Mouse (Mus musculus): ENCODE data around the gene Plau. TPM values are rescaled to one million over a fixed set of nuclear protein-coding genes. Genes with fewer than 3 reads are reported as not detected.

Plau gene
- polyA plus RNA-seq, 1 experiment from 2014 or later = 21.7 TPM

- Histone ChIP-seq H3K27ac (ENCODE audit: low read length) (no peak overlapping the region), H3K27me3 (ENCODE audit: insufficient read depth, low read length) (no peaks in the 10 kb centered on the region), H3K9me3 (ENCODE audit: low read length) (no peaks in the 10 kb centered on the region), H3K4me2 (replicated peaks; ENCODE audit: low read depth, low read length) (no peak overlapping the region), H3K4me3 (ENCODE audit: low read length) (no peak overlapping the region), H3K9ac (replicated peaks; ENCODE audit: low read length) (no peak overlapping the region), H3K4me1 (ENCODE audit: insufficient read depth, low read length) (peaks cover 4% of the 10 kb centered on the region; the same call in 1 of the 2 replicates), H3K36me3 (ENCODE audit: insufficient read depth, low read length) (no peaks in the 10 kb centered on the region)
- ATAC-seq (ENCODE audit: low FRiP score, low TSS enrichment) = no peak
Measured at GRCm38 (mm10) chr14:20851776-20852175, 15.3 kb downstream of the Plau start.

GRCm38 (mm10) chr14:20861152-20861551, 24.7 kb downstream of the Plau start:
- no peak for ATAC-seq (ENCODE audit: low FRiP score, low TSS enrichment)
- Histone ChIP-seq H3K27me3 (ENCODE audit: insufficient read depth, low read length) (no peaks in the 10 kb centered on the region), H3K4me1 (ENCODE audit: insufficient read depth, low read length) (peaks cover 11% of the 10 kb centered on the region), H3K9ac (replicated peaks; ENCODE audit: low read length) (no peak overlapping the region), H3K36me3 (ENCODE audit: insufficient read depth, low read length) (no peaks in the 10 kb centered on the region), H3K9me3 (ENCODE audit: low read length) (no peaks in the 10 kb centered on the region), H3K4me3 (ENCODE audit: low read length) (no peak overlapping the region), H3K27ac (ENCODE audit: low read length) (no peak overlapping the region), H3K4me2 (replicated peaks; ENCODE audit: low read depth, low read length) (no peak overlapping the region)
- WGBS = 80% methylated on average over 2 of the region's 2 CpGs

- Histone ChIP-seq H3K4me1 (ENCODE audit: insufficient read depth, low read length) (peaks cover 11% of the 10 kb centered on the region), H3K27ac (ENCODE audit: low read length) (no peak overlapping the region), H3K4me3 (ENCODE audit: low read length) (no peak overlapping the region), H3K36me3 (ENCODE audit: insufficient read depth, low read length) (no peaks in the 10 kb centered on the region), H3K4me2 (replicated peaks; ENCODE audit: low read depth, low read length) (no peak overlapping the region), H3K9me3 (ENCODE audit: low read length) (no peaks in the 10 kb centered on the region), H3K9ac (replicated peaks; ENCODE audit: low read length) (no peak overlapping the region), H3K27me3 (ENCODE audit: insufficient read depth, low read length) (no peaks in the 10 kb centered on the region)
- ATAC-seq (ENCODE audit: low FRiP score, low TSS enrichment) = no peak
- 57% methylated on average over 5 of the region's 5 CpGs for WGBS
Measured at GRCm38 (mm10) chr14:20861559-20861958, 25.1 kb downstream of the Plau start.

- H3K9me3 ChIP-seq (ENCODE audit: low read length) = no peaks in the 10 kb centered on the region
- no peaks in the 10 kb centered on the region for H3K27me3 ChIP-seq (ENCODE audit: insufficient read depth, low read length)
- no peak overlapping the region for H3K4me2 ChIP-seq (replicated peaks; ENCODE audit: low read depth, low read length)
- no peak overlapping the region for H3K9ac ChIP-seq (replicated peaks; ENCODE audit: low read length)
- H3K4me1 ChIP-seq (ENCODE audit: insufficient read depth, low read length) = peaks cover 11% of the 10 kb centered on the region
- ATAC-seq (ENCODE audit: low FRiP score, low TSS enrichment) = no peak
- H3K36me3 ChIP-seq (ENCODE audit: insufficient read depth, low read length) = no peaks in the 10 kb centered on the region
- H3K4me3 ChIP-seq (ENCODE audit: low read length) = no peak overlapping the region
- H3K27ac ChIP-seq (ENCODE audit: low read length) = no peak overlapping the region
- WGBS = 77% methylated on average over 6 of the region's 6 CpGs
Measured at GRCm38 (mm10) chr14:20863306-20864065, 27.0 kb downstream of the Plau start.

GRCm38 (mm10) chr14:20864192-20864591, 27.7 kb downstream of the Plau start:
- Histone ChIP-seq H3K4me2 (replicated peaks; ENCODE audit: low read depth, low read length) (no peak overlapping the region), H3K36me3 (ENCODE audit: insufficient read depth, low read length) (no peaks in the 10 kb centered on the region), H3K27me3 (ENCODE audit: insufficient read depth, low read length) (no peaks in the 10 kb centered on the region), H3K4me1 (ENCODE audit: insufficient read depth, low read length) (peaks cover 11% of the 10 kb centered on the region), H3K4me3 (ENCODE audit: low read length) (no peak overlapping the region), H3K27ac (ENCODE audit: low read length) (no peak overlapping the region), H3K9ac (replicated peaks; ENCODE audit: low read length) (no peak overlapping the region), H3K9me3 (ENCODE audit: low read length) (no peaks in the 10 kb centered on the region)
- 41% methylated on average over 4 of the region's 4 CpGs for whole genome bisulfite sequencing
- no peak for ATAC-seq (ENCODE audit: low FRiP score, low TSS enrichment)

GRCm38 (mm10) chr14:20865604-20866003, 29.1 kb downstream of the Plau start:
- H3K27me3 ChIP-seq (ENCODE audit: insufficient read depth, low read length) = no peaks in the 10 kb centered on the region
- ATAC-seq (ENCODE audit: low FRiP score, low TSS enrichment) = 0 out of 2 replicates have a peak, but pooled peaks have one; percentile 4
- H3K27ac ChIP-seq (ENCODE audit: low read length) = peak overlapping the region; percentile 79
- no peaks in the 10 kb centered on the region for H3K36me3 ChIP-seq (ENCODE audit: insufficient read depth, low read length)
- H3K9me3 ChIP-seq (ENCODE audit: low read length) = no peaks in the 10 kb centered on the region
- H3K4me1 ChIP-seq (ENCODE audit: insufficient read depth, low read length) = peaks cover 11% of the 10 kb centered on the region
- H3K9ac ChIP-seq (replicated peaks; ENCODE audit: low read length) = no peak overlapping the region
- no peak overlapping the region for H3K4me2 ChIP-seq (replicated peaks; ENCODE audit: low read depth, low read length)
- WGBS = 65% methylated on average over 8 of the region's 8 CpGs
- H3K4me3 ChIP-seq (ENCODE audit: low read length) = no peak overlapping the region

GRCm38 (mm10) chr14:20866365-20866764, 29.9 kb downstream of the Plau start:
- H3K36me3 ChIP-seq (ENCODE audit: insufficient read depth, low read length) = no peaks in the 10 kb centered on the region
- no peak overlapping the region for H3K4me2 ChIP-seq (replicated peaks; ENCODE audit: low read depth, low read length)
- H3K9me3 ChIP-seq (ENCODE audit: low read length) = no peaks in the 10 kb centered on the region
- peak overlapping the region; percentile 79 for H3K27ac ChIP-seq (ENCODE audit: low read length)
- no peaks in the 10 kb centered on the region for H3K27me3 ChIP-seq (ENCODE audit: insufficient read depth, low read length)
- WGBS = 80% methylated on average over 7 of the region's 7 CpGs
- H3K9ac ChIP-seq (replicated peaks; ENCODE audit: low read length) = no peak overlapping the region
- H3K4me3 ChIP-seq (ENCODE audit: low read length) = no peak overlapping the region
- peak; percentile 79 for ATAC-seq (ENCODE audit: low FRiP score, low TSS enrichment)
- H3K4me1 ChIP-seq (ENCODE audit: insufficient read depth, low read length) = peaks cover 13% of the 10 kb centered on the region

- WGBS = 70% methylated on average over 3 of the region's 3 CpGs
- no peaks in the 10 kb centered on the region for H3K36me3 ChIP-seq (ENCODE audit: insufficient read depth, low read length)
- no peak overlapping the region for H3K9ac ChIP-seq (replicated peaks; ENCODE audit: low read length)
- no peak overlapping the region for H3K4me2 ChIP-seq (replicated peaks; ENCODE audit: low read depth, low read length)
- H3K4me3 ChIP-seq (ENCODE audit: low read length) = no peak overlapping the region
- no peak for ATAC-seq (ENCODE audit: low FRiP score, low TSS enrichment)
- H3K27me3 ChIP-seq (ENCODE audit: insufficient read depth, low read length) = no peaks in the 10 kb centered on the region
- H3K9me3 ChIP-seq (ENCODE audit: low read length) = no peaks in the 10 kb centered on the region
- H3K4me1 ChIP-seq (ENCODE audit: insufficient read depth, low read length) = peaks cover 21% of the 10 kb centered on the region
- H3K27ac ChIP-seq (ENCODE audit: low read length) = no peak overlapping the region
Measured at GRCm38 (mm10) chr14:20870110-20870509, 33.6 kb downstream of the Plau start.

GRCm38 (mm10) chr14:20871495-20871894, 35.0 kb downstream of the Plau start:
- no peak overlapping the region for H3K4me2 ChIP-seq (replicated peaks; ENCODE audit: low read depth, low read length)
- 72% methylated on average over 1 of the region's 1 CpGs for WGBS

GRCm38 (mm10) chr14:20873307-20873706, 36.8 kb downstream of the Plau start:
- Histone ChIP-seq H3K4me2 (replicated peaks; ENCODE audit: low read depth, low read length) (no peak overlapping the region), H3K9me3 (ENCODE audit: low read length) (no peaks in the 10 kb centered on the region), H3K9ac (replicated peaks; ENCODE audit: low read length) (no peak overlapping the region), H3K27ac (ENCODE audit: low read length) (no peak overlapping the region), H3K4me1 (ENCODE audit: insufficient read depth, low read length) (peaks cover 11% of the 10 kb centered on the region; the same call in 1 of the 2 replicates), H3K36me3 (ENCODE audit: insufficient read depth, low read length) (no peaks in the 10 kb centered on the region), H3K4me3 (ENCODE audit: low read length) (no peak overlapping the region), H3K27me3 (ENCODE audit: insufficient read depth, low read length) (no peaks in the 10 kb centered on the region)
- peak; percentile 57; the same call in 1 of the 2 replicates for ATAC-seq (ENCODE audit: low FRiP score, low TSS enrichment)
- 3% methylated on average over 8 of the region's 8 CpGs for WGBS

More at GRCm38 (mm10) chr14:20871495-20871894, 35.0 kb downstream of the Plau start:
- no peak overlapping the region for H3K9ac ChIP-seq (replicated peaks; ENCODE audit: low read length)
- H3K36me3 ChIP-seq (ENCODE audit: insufficient read depth, low read length) = no peaks in the 10 kb centered on the region
- no peaks in the 10 kb centered on the region for H3K27me3 ChIP-seq (ENCODE audit: insufficient read depth, low read length)
- H3K9me3 ChIP-seq (ENCODE audit: low read length) = no peaks in the 10 kb centered on the region
- H3K4me3 ChIP-seq (ENCODE audit: low read length) = no peak overlapping the region
- peaks cover 11% of the 10 kb centered on the region; the same call in 1 of the 2 replicates for H3K4me1 ChIP-seq (ENCODE audit: insufficient read depth, low read length)
- H3K27ac ChIP-seq (ENCODE audit: low read length) = peak overlapping the region; percentile 21; the same call in 1 of the 2 replicates
- no peak for ATAC-seq (ENCODE audit: low FRiP score, low TSS enrichment)

All from kidney, embryonic 16.5 days (tissue).